Mouse (Mus musculus): Measurements from ENCODE around the gene 9130019O22Rik. TPM values are rescaled to one million over a fixed set of nuclear protein-coding genes. Genes with fewer than 3 reads are reported as not detected.
"Not testable (repeated sequence)": the region's sequence is repeated elsewhere in the genome, so short reads cannot be mapped to it uniquely, and the experiment has no call there.

The 9130019O22Rik gene
- polyA plus RNA-seq, 1 experiment from 2014 or later: 6.5 TPM

GRCm38 (mm10) chr7:127363475-127363921 is 23.5 kb downstream of the 9130019O22Rik start:
- ATAC-seq (ENCODE audit: low FRiP score) (peak; percentile 46; the same call in 1 of the 2 replicates), DNase-seq (ENCODE audit: low spot score, missing footprints) (peak; percentile 95)
- peak overlapping the region; percentile 37 for H3K4me3 ChIP-seq (ENCODE audit: low read depth, low read length)
- no peaks in the 10 kb centered on the region for H3K9me3 ChIP-seq (ENCODE audit: control insufficient read depth, low read length)
- no peaks in the 10 kb centered on the region; the same call in 1 of the 2 replicates for H3K27me3 ChIP-seq (ENCODE audit: control insufficient read depth, insufficient read depth, low read length)
- 2% methylated on average over 24 of the region's 24 CpGs for WGBS
- peaks cover 6% of the 10 kb centered on the region; the same call in 1 of the 2 replicates for H3K4me1 ChIP-seq (ENCODE audit: control insufficient read depth, insufficient read depth, low read length)
- no peak overlapping the region for H3K27ac ChIP-seq (ENCODE audit: low read depth, low read length)
- peak overlapping the region; percentile 72 for H3K4me2 ChIP-seq
- H3K9ac ChIP-seq (ENCODE audit: low read length): peak overlapping the region; percentile 65
- H3K36me3 ChIP-seq (ENCODE audit: control insufficient read depth, insufficient read depth, low read length): no peaks in the 10 kb centered on the region

GRCm38 (mm10) chr7:127362418-127362817 is 24.5 kb downstream of the 9130019O22Rik start:
- H3K36me3 ChIP-seq (ENCODE audit: control insufficient read depth, insufficient read depth, low read length); H3K9ac ChIP-seq (ENCODE audit: low read length); H3K9me3 ChIP-seq (ENCODE audit: control insufficient read depth, low read length); H3K4me1 ChIP-seq (ENCODE audit: control insufficient read depth, insufficient read depth, low read length); H3K4me3 ChIP-seq (ENCODE audit: low read depth, low read length); H3K4me2 ChIP-seq; H3K27ac ChIP-seq (ENCODE audit: low read depth, low read length); ATAC-seq (ENCODE audit: low FRiP score); H3K27me3 ChIP-seq (ENCODE audit: control insufficient read depth, insufficient read depth, low read length): not testable (repeated sequence)
- DNase-seq (ENCODE audit: low spot score, missing footprints): peak; percentile 92
- WGBS: 17% methylated on average over 13 of the region's 13 CpGs

GRCm38 (mm10) chr7:127361449-127361848 is 25.5 kb downstream of the 9130019O22Rik start:
- H3K27me3 ChIP-seq (ENCODE audit: control insufficient read depth, insufficient read depth, low read length): no peaks in the 10 kb centered on the region; the same call in 1 of the 2 replicates
- ATAC-seq (ENCODE audit: low FRiP score) (no peak), DNase-seq (ENCODE audit: low spot score, missing footprints) (peak; percentile 60)
- H3K4me3 ChIP-seq (ENCODE audit: low read depth, low read length): no peak overlapping the region
- WGBS: 66% methylated on average over 13 of the region's 13 CpGs
- H3K9ac ChIP-seq (ENCODE audit: low read length): no peak overlapping the region
- no peak overlapping the region for H3K4me2 ChIP-seq
- H3K36me3 ChIP-seq (ENCODE audit: control insufficient read depth, insufficient read depth, low read length): no peaks in the 10 kb centered on the region
- H3K9me3 ChIP-seq (ENCODE audit: control insufficient read depth, low read length): no peaks in the 10 kb centered on the region
- H3K4me1 ChIP-seq (ENCODE audit: control insufficient read depth, insufficient read depth, low read length): peaks cover 6% of the 10 kb centered on the region; the same call in 1 of the 2 replicates
- H3K27ac ChIP-seq (ENCODE audit: low read depth, low read length): no peak overlapping the region

- H3K27me3 ChIP-seq (ENCODE audit: control insufficient read depth, insufficient read depth, low read length): no peaks in the 10 kb centered on the region; the same call in 1 of the 2 replicates
- WGBS: 87% methylated on average over 4 of the region's 4 CpGs
- H3K9me3 ChIP-seq (ENCODE audit: control insufficient read depth, low read length): no peaks in the 10 kb centered on the region
- H3K9ac ChIP-seq (ENCODE audit: low read length): no peak overlapping the region
- H3K27ac ChIP-seq (ENCODE audit: low read depth, low read length): no peak overlapping the region
- DNase-seq (ENCODE audit: low spot score, missing footprints): peak; percentile 17
- no peak overlapping the region for H3K4me2 ChIP-seq
- no peak overlapping the region for H3K4me3 ChIP-seq (ENCODE audit: low read depth, low read length)
- ATAC-seq (ENCODE audit: low FRiP score): no peak
- no peaks in the 10 kb centered on the region for H3K36me3 ChIP-seq (ENCODE audit: control insufficient read depth, insufficient read depth, low read length)
- H3K4me1 ChIP-seq (ENCODE audit: control insufficient read depth, insufficient read depth, low read length): peaks cover 6% of the 10 kb centered on the region; the same call in 1 of the 2 replicates
Measured at GRCm38 (mm10) chr7:127360265-127360664, 26.7 kb downstream of the 9130019O22Rik start.

- Histone ChIP-seq H3K4me2 (no peak overlapping the region), H3K4me3 (ENCODE audit: low read depth, low read length) (no peak overlapping the region), H3K36me3 (ENCODE audit: control insufficient read depth, insufficient read depth, low read length) (no peaks in the 10 kb centered on the region), H3K27me3 (ENCODE audit: control insufficient read depth, insufficient read depth, low read length) (no peaks in the 10 kb centered on the region; the same call in 1 of the 2 replicates), H3K9me3 (ENCODE audit: control insufficient read depth, low read length) (no peaks in the 10 kb centered on the region), H3K4me1 (ENCODE audit: control insufficient read depth, insufficient read depth, low read length) (peaks cover 2% of the 10 kb centered on the region; the same call in 1 of the 2 replicates), H3K27ac (ENCODE audit: low read depth, low read length) (no peak overlapping the region), H3K9ac (ENCODE audit: low read length) (no peak overlapping the region)
- DNase-seq (ENCODE audit: low spot score, missing footprints) (peak; percentile 60), ATAC-seq (ENCODE audit: low FRiP score) (no peak)
- WGBS: 71% methylated on average over 4 of the region's 4 CpGs
Measured at GRCm38 (mm10) chr7:127358472-127358871, 28.5 kb downstream of the 9130019O22Rik start.

GRCm38 (mm10) chr7:127357871-127358270 is 29.1 kb downstream of the 9130019O22Rik start:
- Histone ChIP-seq H3K36me3 (ENCODE audit: control insufficient read depth, insufficient read depth, low read length) (no peaks in the 10 kb centered on the region), H3K4me1 (ENCODE audit: control insufficient read depth, insufficient read depth, low read length) (no peaks in the 10 kb centered on the region), H3K27me3 (ENCODE audit: control insufficient read depth, insufficient read depth, low read length) (no peaks in the 10 kb centered on the region; the same call in 1 of the 2 replicates), H3K9me3 (ENCODE audit: control insufficient read depth, low read length) (no peaks in the 10 kb centered on the region), H3K9ac (ENCODE audit: low read length) (no peak overlapping the region), H3K4me2 (no peak overlapping the region), H3K4me3 (ENCODE audit: low read depth, low read length) (no peak overlapping the region), H3K27ac (ENCODE audit: low read depth, low read length) (no peak overlapping the region)
- no peak for ATAC-seq (ENCODE audit: low FRiP score)
- DNase-seq (ENCODE audit: low spot score, missing footprints): peak; percentile 35
- WGBS: 72% methylated on average over 2 of the region's 2 CpGs

GRCm38 (mm10) chr7:127355796-127356195 is 31.2 kb downstream of the 9130019O22Rik start:
- H3K27ac ChIP-seq (ENCODE audit: low read depth, low read length): no peak overlapping the region
- WGBS: 68% methylated on average over 3 of the region's 3 CpGs
- H3K36me3 ChIP-seq (ENCODE audit: control insufficient read depth, insufficient read depth, low read length): no peaks in the 10 kb centered on the region
- no peaks in the 10 kb centered on the region for H3K9me3 ChIP-seq (ENCODE audit: control insufficient read depth, low read length)
- H3K27me3 ChIP-seq (ENCODE audit: control insufficient read depth, insufficient read depth, low read length): no peaks in the 10 kb centered on the region
- no peaks in the 10 kb centered on the region for H3K4me1 ChIP-seq (ENCODE audit: control insufficient read depth, insufficient read depth, low read length)
- H3K4me2 ChIP-seq: no peak overlapping the region
- H3K4me3 ChIP-seq (ENCODE audit: low read depth, low read length): no peak overlapping the region
- DNase-seq (ENCODE audit: low spot score, missing footprints) (no peak), ATAC-seq (ENCODE audit: low FRiP score) (no peak)
- H3K9ac ChIP-seq (ENCODE audit: low read length): no peak overlapping the region

GRCm38 (mm10) chr7:127351230-127352004 is 35.5 kb downstream of the 9130019O22Rik start:
- Histone ChIP-seq H3K4me2 (no peak overlapping the region), H3K36me3 (ENCODE audit: control insufficient read depth, insufficient read depth, low read length) (no peaks in the 10 kb centered on the region), H3K4me1 (ENCODE audit: control insufficient read depth, insufficient read depth, low read length) (peaks cover 4% of the 10 kb centered on the region; the same call in 1 of the 2 replicates), H3K9ac (ENCODE audit: low read length) (no peak overlapping the region), H3K9me3 (ENCODE audit: control insufficient read depth, low read length) (no peaks in the 10 kb centered on the region), H3K27ac (ENCODE audit: low read depth, low read length) (no peak overlapping the region), H3K27me3 (ENCODE audit: control insufficient read depth, insufficient read depth, low read length) (no peaks in the 10 kb centered on the region), H3K4me3 (ENCODE audit: low read depth, low read length) (no peak overlapping the region)
- ATAC-seq (ENCODE audit: low FRiP score) (no peak), DNase-seq (ENCODE audit: low spot score, missing footprints) (peak; percentile 41)
- WGBS: 92% methylated on average over 5 of the region's 5 CpGs

GRCm38 (mm10) chr7:127346676-127347075 is 40.3 kb downstream of the 9130019O22Rik start:
- H3K9me3 ChIP-seq (ENCODE audit: control insufficient read depth, low read length): no peaks in the 10 kb centered on the region
- no peak for ATAC-seq (ENCODE audit: low FRiP score)
- 20% methylated on average over 8 of the region's 8 CpGs for WGBS
- no peak overlapping the region for H3K4me3 ChIP-seq (ENCODE audit: low read depth, low read length)
- peaks cover 13% of the 10 kb centered on the region for H3K4me1 ChIP-seq (ENCODE audit: control insufficient read depth, insufficient read depth, low read length)
- no peak overlapping the region; the same call in 1 of the 2 replicates for H3K9ac ChIP-seq (ENCODE audit: low read length)
- peak; percentile 77 for DNase-seq (ENCODE audit: low spot score, missing footprints)
- no peaks in the 10 kb centered on the region for H3K36me3 ChIP-seq (ENCODE audit: control insufficient read depth, insufficient read depth, low read length)
- H3K4me2 ChIP-seq: peak overlapping the region; percentile 88
- H3K27me3 ChIP-seq (ENCODE audit: control insufficient read depth, insufficient read depth, low read length): no peaks in the 10 kb centered on the region
- no peak overlapping the region; the same call in 1 of the 2 replicates for H3K27ac ChIP-seq (ENCODE audit: low read depth, low read length)
